Mouse (Mus musculus): ENCODE measurements around the gene Map3k1.

DNA sequence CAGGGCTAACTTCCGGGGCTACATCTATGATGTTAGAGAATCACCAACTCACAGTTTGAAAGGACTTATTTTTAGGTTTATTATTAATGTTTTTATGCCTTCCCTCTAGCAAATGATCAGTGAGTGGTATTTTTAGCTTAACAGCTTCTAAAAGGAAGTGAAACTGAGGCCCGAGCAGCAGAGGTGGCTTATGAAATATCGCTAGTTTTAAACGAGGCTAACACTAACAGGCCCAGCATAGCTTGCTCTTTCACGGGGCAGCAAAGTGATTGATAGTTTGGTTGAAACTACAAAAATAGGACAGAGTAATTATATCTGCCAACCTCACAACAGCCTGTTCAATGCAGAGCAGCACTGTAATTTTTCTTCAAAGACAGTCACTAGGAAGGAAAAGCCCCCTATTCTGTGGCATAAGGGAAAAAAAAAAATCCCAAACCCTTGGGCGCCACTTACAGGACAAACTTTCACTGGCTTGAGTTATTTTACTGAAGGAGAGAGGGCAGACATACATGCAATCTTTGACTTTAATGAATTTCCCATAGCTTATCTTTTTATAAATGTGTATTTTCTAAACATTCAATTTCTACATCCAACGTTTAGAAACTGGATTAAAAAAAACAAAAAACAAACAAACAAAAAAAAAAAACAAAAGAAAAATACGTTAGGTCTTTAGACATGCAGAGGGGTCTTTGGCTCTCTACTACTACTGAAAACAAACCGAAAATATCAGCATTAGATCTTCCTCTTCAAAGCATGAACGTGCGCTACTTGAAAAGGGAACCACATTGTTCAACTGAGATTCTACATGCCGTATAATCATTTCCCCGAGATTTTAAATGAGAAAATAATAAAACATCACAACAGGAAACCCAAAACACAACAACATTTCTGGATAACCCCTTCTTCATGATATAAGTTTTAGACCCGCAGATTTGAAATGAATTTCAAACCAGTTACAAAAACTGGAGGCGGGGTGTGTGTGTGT, 2.8 kb downstream of the Map3k1 start:
- peak; percentile 37 for TF ChIP-seq CTCF (IDR thresholded peaks at IDR 0.05; ENCODE audit: low read depth)
- no peak for TF ChIP-seq EP300 (IDR thresholded peaks at IDR 0.05; ENCODE audit: low read depth)

Data from heart, postnatal 0 days (tissue).